Mouse (Mus musculus) MEL (cell line): ENCODE measurements around the gene 2310022A10Rik. TPM values are rescaled to one million over a fixed set of nuclear protein-coding genes. Genes with fewer than 3 reads are reported as not detected.
A peak's percentile ranks its signal among the peaks of the same experiment; 100 is the strongest.

Experiments
- DNase-seq: peaks from one replicate; pipeline ENCODE4 v3.0.0; 2011; ENCODE audit warnings: low read depth, low spot score
- H3K27ac ChIP-seq: 2 replicates; pipeline ENCODE4 v1.5.1; 2012; ENCODE audit warnings: low read depth, mild to moderate bottlenecking, control low read depth, low read length, moderate library complexity; ENCODE audit not compliant: control insufficient read depth
- H3K27me3 ChIP-seq, 2 experiments: fragments of 150-350 bp in 1 of 2; sonication (generic) in 1 of 2; 2 replicates each; pipeline ENCODE4 v1.6.1; 2012; ENCODE audit warnings: low read length in 2 of 2, mild to moderate bottlenecking in 2 of 2, improper control_type of control experiment in 1 of 2, moderate library complexity in 1 of 2; ENCODE audit not compliant: insufficient read depth in 2 of 2, control insufficient read depth in 1 of 2
- H3K36me3 ChIP-seq, 2 experiments: 2 replicates each; pipeline ENCODE4 v1.6.1; 2012 to 2014; ENCODE audit warnings: low read length in 2 of 2, improper control_type of control experiment in 1 of 2, inconsistent platforms in 1 of 2, mild to moderate bottlenecking in 1 of 2; ENCODE audit not compliant: insufficient read depth in 2 of 2, control insufficient read depth in 1 of 2
- H3K4me1 ChIP-seq, 2 experiments: fragments of 150-350 bp in 1 of 2; sonication (generic) in 1 of 2; 2 replicates each; pipeline ENCODE4 v1.6.1; 2012; ENCODE audit warnings: low read length in 2 of 2, improper control_type of control experiment in 1 of 2, mild to moderate bottlenecking in 1 of 2; ENCODE audit not compliant: insufficient read depth in 2 of 2, control insufficient read depth in 1 of 2
- H3K4me3 ChIP-seq, 2 experiments: fragments of 150-350 bp in 1 of 2; sonication (generic) in 1 of 2; 2 replicates each; pipeline ENCODE4 v1.5.1; 2012; ENCODE audit warnings: low read depth in 2 of 2, low read length in 2 of 2, mild to moderate bottlenecking in 2 of 2, moderate library complexity in 2 of 2, control low read depth in 1 of 2, improper control_type of control experiment in 1 of 2; ENCODE audit not compliant: control insufficient read depth in 1 of 2, insufficient read depth in 1 of 2
- H3K79me2 ChIP-seq: 2 replicates; pipeline ENCODE4 v1.6.1; 2012; ENCODE audit warnings: mild to moderate bottlenecking, low read length, moderate library complexity; ENCODE audit not compliant: control insufficient read depth, poor library complexity, insufficient read depth
- H3K9ac ChIP-seq: 2 replicates; pipeline ENCODE4 v1.6.1; 2012; ENCODE audit warnings: low read depth, mild to moderate bottlenecking, control low read depth, low read length, moderate library complexity; ENCODE audit not compliant: control insufficient read depth, poor library complexity, severe bottlenecking
- H3K9me3 ChIP-seq: fragments of 150-350 bp; sonication (generic); replicated peaks from 2 replicates; pipeline ENCODE4 v1.6.1; 2012; ENCODE audit warnings: mild to moderate bottlenecking, low read length, improper control_type of control experiment, moderate library complexity; ENCODE audit not compliant: insufficient read depth
- BHLHE40 ChIP-seq: IDR thresholded peaks from 2 replicates; pipeline ENCODE4 v1.6.1; 2012; ENCODE audit warnings: low read depth, mild to moderate bottlenecking, inconsistent platforms, low read length, improper control_type of control experiment, borderline replicate concordance
- CHD1 ChIP-seq: IDR thresholded peaks from 2 replicates; pipeline ENCODE4 v1.6.1; 2012; ENCODE audit warnings: low read depth, mild to moderate bottlenecking, inconsistent platforms, low read length, improper control_type of control experiment
- CHD2 ChIP-seq: IDR thresholded peaks from 2 replicates; pipeline ENCODE4 v1.6.1; 2011; ENCODE audit warnings: low read length, improper control_type of control experiment
- E2F4 ChIP-seq: IDR thresholded peaks from 2 replicates; pipeline ENCODE4 v1.6.1; 2011; ENCODE audit warnings: low read depth, low read length, improper control_type of control experiment, borderline replicate concordance
- ELF1 ChIP-seq: IDR thresholded peaks from 2 replicates; pipeline ENCODE4 v1.6.1; 2014; ENCODE audit warnings: low read depth, mild to moderate bottlenecking, inconsistent platforms, low read length, improper control_type of control experiment, moderate library complexity
- ETS1 ChIP-seq: IDR thresholded peaks from 2 replicates; pipeline ENCODE4 v1.6.1; 2012; ENCODE audit warnings: low read depth, mild to moderate bottlenecking, inconsistent platforms, low read length, improper control_type of control experiment, moderate library complexity
- GABPA ChIP-seq: IDR thresholded peaks from 2 replicates; pipeline ENCODE4 v1.6.1; 2012; ENCODE audit warnings: low read depth, mild to moderate bottlenecking, inconsistent platforms, low read length, improper control_type of control experiment, moderate library complexity
- GATA1 ChIP-seq: IDR thresholded peaks from 2 replicates; pipeline ENCODE4 v1.6.1; 2011; ENCODE audit warnings: low read depth, low read length, improper control_type of control experiment
- JUND ChIP-seq: IDR thresholded peaks from 2 replicates; pipeline ENCODE4 v1.6.1; 2011; ENCODE audit warnings: low read depth, mild to moderate bottlenecking, improper control_type of control experiment, low read length
- KAT2A ChIP-seq: conservative IDR thresholded peaks from 2 replicates; pipeline ENCODE4 v1.6.1; 2012; ENCODE audit warnings: low read depth, low read length, improper control_type of control experiment, inconsistent platforms
- MAFK ChIP-seq: IDR thresholded peaks from 2 replicates; pipeline ENCODE4 v1.6.1; 2011; ENCODE audit warnings: low read depth, mild to moderate bottlenecking, low read length, improper control_type of control experiment, borderline replicate concordance
- MEF2A ChIP-seq: IDR thresholded peaks from 2 replicates; pipeline ENCODE4 v1.6.1; 2014; ENCODE audit warnings: low read depth, mild to moderate bottlenecking, inconsistent platforms, low read length, improper control_type of control experiment; ENCODE audit not compliant: poor library complexity, insufficient replicate concordance, severe bottlenecking; ENCODE audit errors: extremely low read depth
- MXI1 ChIP-seq: IDR thresholded peaks from 2 replicates; pipeline ENCODE4 v1.6.1; 2011; ENCODE audit warnings: mild to moderate bottlenecking, low read depth, low read length, improper control_type of control experiment
- MYB ChIP-seq: IDR thresholded peaks from 2 replicates; pipeline ENCODE4 v1.6.1; 2011; ENCODE audit warnings: mild to moderate bottlenecking, low read depth, low read length, improper control_type of control experiment
- NELFE ChIP-seq: IDR thresholded peaks from 2 replicates; pipeline ENCODE4 v1.6.1; 2011; ENCODE audit warnings: low read depth, low read length, improper control_type of control experiment
- NRF1 ChIP-seq: IDR thresholded peaks from 2 replicates; pipeline ENCODE4 v1.6.1; 2014; ENCODE audit warnings: low read depth, mild to moderate bottlenecking, inconsistent platforms, low read length, improper control_type of control experiment, moderate library complexity; ENCODE audit not compliant: poor library complexity, insufficient read depth, severe bottlenecking
- POLR2AphosphoS2 ChIP-seq: IDR thresholded peaks from 2 replicates; pipeline ENCODE4 v1.6.1; 2011; ENCODE audit warnings: low read length, improper control_type of control experiment
- RAD21 ChIP-seq: IDR thresholded peaks from 2 replicates; pipeline ENCODE4 v1.6.1; 2011; ENCODE audit warnings: mild to moderate bottlenecking, low read depth, low read length, improper control_type of control experiment
- SMC3 ChIP-seq: IDR thresholded peaks from 2 replicates; pipeline ENCODE4 v1.6.1; 2011; ENCODE audit warnings: low read depth, low read length, improper control_type of control experiment
- TCF12 ChIP-seq: IDR thresholded peaks from 2 replicates; pipeline ENCODE4 v1.6.1; 2014; ENCODE audit warnings: low read depth, mild to moderate bottlenecking, inconsistent platforms, low read length, improper control_type of control experiment, moderate library complexity
- ZC3H11A ChIP-seq: IDR thresholded peaks from 2 replicates; pipeline ENCODE4 v1.6.1; 2012; ENCODE audit warnings: low read depth, mild to moderate bottlenecking, inconsistent platforms, low read length, improper control_type of control experiment
- ZMIZ1 ChIP-seq: IDR thresholded peaks from 2 replicates; pipeline ENCODE4 v1.6.1; 2012; ENCODE audit warnings: low read depth, mild to moderate bottlenecking, inconsistent platforms, low read length, improper control_type of control experiment, moderate library complexity
- ZNF384 ChIP-seq: IDR thresholded peaks from 2 replicates; pipeline ENCODE4 v1.6.1; 2012; ENCODE audit warnings: low read depth, mild to moderate bottlenecking, inconsistent platforms, low read length, improper control_type of control experiment
- polyA plus RNA-seq, 2 experiments: library from polyadenylated mRNA; stranded (reverse) in 1 of 2; unstranded in 1 of 2; fragments of >175 nt in 1 of 2; fragments of >200 nt in 1 of 2; gene quantifications; 2 replicates each; pipeline versions ENCODE4 v1.2.1 to v1.2.4; 2012; ENCODE audit warnings: low replicate concordance in 2 of 2, low read depth in 1 of 2; ENCODE audit not compliant: insufficient read length in 2 of 2, insufficient read depth in 1 of 2, missing spikeins in 1 of 2
- total RNA-seq: library from RNA; depleted of rRNA; stranded (reverse); fragments of 300-350 nt; gene quantifications from 2 replicates; pipeline ENCODE4 v1.2.3, GENCODE M21; 2012

2310022A10Rik gene
- total and polyA plus RNA-seq, 3 experiments: 6.6 to 33.2 TPM; not detected in 1

DNA sequence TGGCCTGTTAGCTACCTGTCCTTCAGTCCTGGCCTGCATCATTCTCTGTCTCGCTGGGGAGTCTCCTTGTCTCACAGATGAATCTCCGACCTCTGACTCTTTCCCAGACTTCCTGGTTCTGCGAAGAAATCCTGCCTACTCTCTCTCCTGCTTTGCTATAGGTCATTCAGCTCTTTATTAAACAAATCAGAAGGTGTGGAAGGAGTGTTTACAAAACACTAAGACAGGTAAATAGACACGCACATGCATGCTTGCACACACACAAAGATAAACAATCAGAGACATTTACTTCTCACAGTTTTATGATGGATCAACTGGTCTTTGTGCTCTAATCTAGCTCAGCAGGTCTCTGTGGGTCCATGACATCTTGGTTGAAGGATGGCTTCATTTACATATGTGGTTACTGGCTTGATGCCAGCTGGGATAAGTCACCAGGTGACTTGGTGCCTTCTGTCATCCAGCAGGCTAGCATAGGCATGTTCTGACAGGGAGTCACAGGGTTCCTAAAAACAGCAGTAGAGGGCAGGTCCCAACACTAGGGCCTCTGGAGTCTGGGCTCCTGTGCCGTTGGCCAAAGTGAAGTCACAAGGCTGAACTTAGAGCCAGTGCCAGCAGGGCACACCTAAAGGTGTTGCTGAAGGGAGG is 16.7 kb downstream of the 2310022A10Rik start:
- no peaks in the 10 kb centered on the region for H3K9me3 ChIP-seq
- no peak overlapping the region for H3K27ac ChIP-seq

DNA sequence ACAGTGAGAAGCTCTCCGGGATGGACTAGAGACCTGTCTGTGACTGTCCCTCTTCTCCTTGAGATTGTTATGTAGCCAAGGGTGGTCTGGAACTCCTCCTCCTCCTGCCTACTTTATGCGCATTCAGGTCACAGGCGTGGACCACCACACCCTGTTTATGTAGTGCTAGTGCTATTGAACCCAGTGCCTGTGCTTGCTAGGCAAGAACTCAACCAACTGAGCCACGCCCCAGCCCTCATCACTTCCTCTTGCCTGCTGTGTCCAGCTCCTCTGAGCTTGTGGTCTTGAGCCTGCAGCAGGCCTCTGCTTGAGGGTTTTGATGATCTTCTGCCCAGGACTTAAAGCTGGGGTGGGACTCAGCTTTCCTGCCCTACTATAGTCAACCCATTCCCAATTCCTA is 19.1 kb downstream of the 2310022A10Rik start:
- TF ChIP-seq TCF12 (no peak), MYB (no peak), CHD1 (no peak), JUND (no peak), GABPA (no peak), GATA1 (no peak), MAFK (no peak), E2F4 (no peak)
- peaks cover 0 to 13% of the 10 kb centered on the region in 2 experiments; a peak in 3 of 4 replicates for H3K36me3 ChIP-seq
- DNase-seq: no peak
- H3K4me1 ChIP-seq: no peaks in the 10 kb centered on the region
- H3K79me2 ChIP-seq: no peaks in the 10 kb centered on the region
- H3K9me3 ChIP-seq: no peaks in the 10 kb centered on the region
- H3K27ac ChIP-seq: no peak overlapping the region
- no peaks in the 10 kb centered on the region for H3K27me3 ChIP-seq
- no peak overlapping the region for H3K4me3 ChIP-seq
- H3K9ac ChIP-seq: no peak overlapping the region

More for the DNA sequence above, 16.7 kb downstream of the 2310022A10Rik start:
- no peaks in the 10 kb centered on the region for H3K4me1 ChIP-seq
- no peaks in the 10 kb centered on the region for H3K27me3 ChIP-seq
- peaks cover 0 to 6% of the 10 kb centered on the region in 2 experiments; a peak in 3 of 4 replicates for H3K36me3 ChIP-seq
- no peak overlapping the region for H3K9ac ChIP-seq
- no peak overlapping the region for H3K4me3 ChIP-seq
- no peaks in the 10 kb centered on the region for H3K79me2 ChIP-seq
- peak; percentile 23 for DNase-seq
- TF ChIP-seq GATA1 (no peak), ETS1 (0 out of 2 replicates have a peak, but pooled peaks have one; percentile 17)

DNA sequence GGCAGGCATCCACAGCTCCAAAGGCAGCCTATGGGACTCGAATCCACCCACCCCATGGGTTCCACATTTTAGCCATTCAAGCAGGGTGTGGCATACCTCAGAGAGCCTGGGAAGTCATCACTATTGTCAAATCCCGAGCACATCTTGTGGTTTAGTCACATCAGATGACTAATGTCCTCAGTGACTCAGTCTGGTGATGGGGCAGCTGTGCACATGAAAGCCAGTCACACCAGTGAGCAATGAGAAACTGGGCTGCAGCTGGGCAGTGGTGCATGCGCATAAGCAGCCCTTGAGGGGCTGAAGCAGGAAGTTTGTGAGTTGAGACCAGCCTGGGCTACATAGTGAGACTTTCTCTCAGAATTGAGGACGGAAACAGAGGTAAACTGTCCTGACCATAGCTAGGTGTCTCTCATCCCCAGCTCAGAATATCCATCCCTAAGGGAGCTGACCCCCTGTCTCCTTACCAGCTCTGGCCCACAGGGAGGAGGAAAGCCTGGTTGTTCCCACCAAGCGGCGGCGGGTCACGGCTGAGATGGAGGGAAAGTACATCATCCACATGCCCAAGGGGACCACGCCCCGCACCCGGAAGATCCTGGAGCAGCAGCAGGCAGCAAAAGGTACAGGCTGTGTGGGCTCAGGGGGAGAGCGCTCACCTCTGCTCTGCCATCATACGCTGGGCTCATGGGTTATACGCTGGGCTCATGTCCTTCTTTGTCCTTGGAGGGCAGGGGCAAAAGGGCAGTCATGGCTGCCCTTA is 21.3 kb downstream of the 2310022A10Rik start:
- no peaks in the 10 kb centered on the region for H3K27me3 ChIP-seq
- TF ChIP-seq POLR2AphosphoS2 (no peak), RAD21 (no peak), GATA1 (no peak), ZC3H11A (no peak), SMC3 (no peak), MXI1 (no peak), BHLHE40 (no peak), KAT2A (no peak), NRF1 (no peak), E2F4 (no peak), ZMIZ1 (no peak), MEF2A (no peak), CHD2 (no peak), ELF1 (no peak), NELFE (no peak), MAFK (no peak), ZNF384 (no peak)
- TF ChIP-seq, all 39 proteins: peak for 0
- Histone ChIP-seq H3K36me3 (peaks cover 0 to 9% of the 10 kb centered on the region in 2 experiments; a peak in 3 of 4 replicates), H3K4me1 (no peaks in the 10 kb centered on the region), H3K9ac (no peak overlapping the region), H3K27ac (no peak overlapping the region), H3K79me2 (no peaks in the 10 kb centered on the region), H3K9me3 (no peaks in the 10 kb centered on the region), H3K4me3 (no peak overlapping the region)
- DNase-seq: peak; percentile 40
